Mouse (Mus musculus) intestine, embryonic 16.5 days (tissue): Measurements from ENCODE around the gene Zmat5. TPM values are rescaled to one million over a fixed set of nuclear protein-coding genes. Genes with fewer than 3 reads are reported as not detected.

Experiments
- ATAC-seq: fragments of 200-750 bp; cut with Nextera tagmentation; 2 replicates; pipeline ENCODE4 v1.8.0; 2017; ENCODE audit warnings: moderate TSS enrichment, moderate library complexity
- H3K27ac ChIP-seq: fragments of 300-500 bp; sonication (generic); 2 replicates; pipeline ENCODE4 v1.5.1; 2014; ENCODE audit warnings: mild to moderate bottlenecking, low read length
- H3K27me3 ChIP-seq: fragments of 300-500 bp; sonication (generic); replicated peaks from 2 replicates; pipeline ENCODE4 v1.6.1; 2014; ENCODE audit warnings: low read length, control low read depth, mixed read lengths; ENCODE audit not compliant: control insufficient read depth, insufficient read depth
- H3K36me3 ChIP-seq: fragments of 300-500 bp; sonication (generic); 2 replicates; pipeline ENCODE4 v1.6.1; 2014; ENCODE audit warnings: low read length, control low read depth; ENCODE audit not compliant: control insufficient read depth, insufficient read depth
- H3K4me1 ChIP-seq: fragments of 300-500 bp; sonication (generic); 2 replicates; pipeline ENCODE4 v1.6.1; 2014; ENCODE audit warnings: low read length, control low read depth, mixed read lengths; ENCODE audit not compliant: control insufficient read depth, insufficient read depth
- H3K4me2 ChIP-seq: fragments of 300-500 bp; sonication (generic); 2 replicates; pipeline ENCODE4 v1.6.1; 2014; ENCODE audit warnings: low read depth, low read length, control low read depth
- H3K4me3 ChIP-seq: fragments of 300-500 bp; sonication (generic); 2 replicates; pipeline ENCODE4 v1.5.1; 2014; ENCODE audit warnings: mild to moderate bottlenecking, low read length
- H3K9ac ChIP-seq: fragments of 300-500 bp; sonication (generic); 2 replicates; pipeline ENCODE4 v1.6.1; 2014; ENCODE audit warnings: low read depth, low read length
- H3K9me3 ChIP-seq: fragments of 300-500 bp; sonication (generic); 2 replicates; pipeline ENCODE4 v1.6.1; 2016; ENCODE audit warnings: low read length, control low read depth; ENCODE audit not compliant: control insufficient read depth
- WGBS: fragments of 180-500 bp; shearing (Covaris S2); extraction: QIAGEN DNeasy Blood & Tissue Kit; methylation state at CpG from one replicate; pipeline ENCODE4 v1.1.7; 2014; 5-methylcytosine and 5-hydroxymethylcytosine counted together
- polyA plus RNA-seq: library from polyadenylated mRNA; unstranded; fragments of >200 nt; fragmentation: Nextera tagmentation; extraction: Ambion mirVana; gene quantifications from 2 replicates; pipeline ENCODE4 v1.2.1, GENCODE M21; 2015

The Zmat5 gene
- polyA plus RNA-seq, 1 experiment from 2014 or later = 64.8 TPM

- H3K27ac ChIP-seq = no peak overlapping the region
- H3K4me1 ChIP-seq = no peaks in the 10 kb centered on the region
- ATAC-seq = no peak
- no peak overlapping the region for H3K4me2 ChIP-seq
- no peaks in the 10 kb centered on the region for H3K36me3 ChIP-seq
- peaks cover 3% of the 10 kb centered on the region; the same call in 1 of the 2 replicates for H3K9me3 ChIP-seq
- peaks cover 3% of the 10 kb centered on the region for H3K27me3 ChIP-seq
- no peak overlapping the region for H3K4me3 ChIP-seq
- H3K9ac ChIP-seq = no peak overlapping the region
- 69% methylated on average over 11 of the region's 11 CpGs for WGBS
Observed at GRCm38 (mm10) chr11:4754867-4755266, 50.4 kb downstream of the Zmat5 start.

DNA sequence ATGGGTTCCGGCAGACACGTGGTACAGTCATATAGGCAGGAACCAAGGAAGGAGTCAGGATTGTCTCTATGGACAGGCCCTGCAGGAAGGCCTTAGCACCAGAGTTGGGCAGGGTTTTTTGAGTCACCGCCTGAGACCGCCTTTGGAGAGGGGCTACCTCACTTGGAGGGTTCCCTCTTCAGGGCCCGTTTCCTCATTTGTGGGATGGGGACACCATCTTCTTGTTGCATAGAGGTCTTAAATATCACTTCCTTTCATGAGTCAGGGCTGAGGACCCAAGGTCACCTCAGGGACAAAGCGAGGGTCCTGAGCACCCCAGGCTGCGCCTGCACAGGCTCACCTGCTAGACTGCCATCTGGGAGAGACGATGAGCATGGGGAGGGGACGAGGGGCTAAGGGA is 52.0 kb downstream of the Zmat5 start:
- Histone ChIP-seq H3K4me1 (no peaks in the 10 kb centered on the region), H3K36me3 (no peaks in the 10 kb centered on the region), H3K4me2 (no peak overlapping the region), H3K4me3 (no peak overlapping the region), H3K9ac (no peak overlapping the region), H3K27me3 (peaks cover under 1% of the 10 kb centered on the region; the same call in 1 of the 2 replicates), H3K9me3 (peaks cover 3% of the 10 kb centered on the region; the same call in 1 of the 2 replicates), H3K27ac (no peak overlapping the region)
- ATAC-seq = no peak
- WGBS = 79% methylated on average over 9 of the region's 9 CpGs

- no peak for ATAC-seq
- Histone ChIP-seq H3K4me3 (no peak overlapping the region), H3K4me2 (no peak overlapping the region), H3K9me3 (peaks cover 3% of the 10 kb centered on the region; the same call in 1 of the 2 replicates), H3K36me3 (no peaks in the 10 kb centered on the region), H3K27me3 (peaks cover 6% of the 10 kb centered on the region), H3K9ac (no peak overlapping the region), H3K4me1 (no peaks in the 10 kb centered on the region), H3K27ac (no peak overlapping the region)
- 46% methylated on average over 11 of the region's 11 CpGs for WGBS
Observed at GRCm38 (mm10) chr11:4756984-4757788, 52.7 kb downstream of the Zmat5 start.

GRCm38 (mm10) chr11:4757789-4758158 is 53.3 kb downstream of the Zmat5 start:
- WGBS = 25% methylated on average over 4 of the region's 4 CpGs
- Histone ChIP-seq H3K4me1 (no peaks in the 10 kb centered on the region), H3K9ac (no peak overlapping the region), H3K36me3 (no peaks in the 10 kb centered on the region), H3K27me3 (peaks cover 6% of the 10 kb centered on the region), H3K9me3 (peaks cover 3% of the 10 kb centered on the region; the same call in 1 of the 2 replicates), H3K27ac (no peak overlapping the region), H3K4me2 (no peak overlapping the region), H3K4me3 (no peak overlapping the region)
- ATAC-seq = no peak

- WGBS = 23% methylated on average over 4 of the region's 4 CpGs
- peak; percentile 42; the same call in 1 of the 2 replicates for ATAC-seq
- no peaks in the 10 kb centered on the region for H3K9me3 ChIP-seq
- H3K4me1 ChIP-seq = no peaks in the 10 kb centered on the region
- no peak overlapping the region; the same call in 1 of the 2 replicates for H3K27ac ChIP-seq
- no peaks in the 10 kb centered on the region for H3K36me3 ChIP-seq
- peaks cover 10% of the 10 kb centered on the region for H3K27me3 ChIP-seq
- H3K4me3 ChIP-seq = no peak overlapping the region
- H3K4me2 ChIP-seq = no peak overlapping the region
- H3K9ac ChIP-seq = no peak overlapping the region
Observed at GRCm38 (mm10) chr11:4760438-4760837, 56.0 kb downstream of the Zmat5 start.

- no peaks in the 10 kb centered on the region for H3K36me3 ChIP-seq
- H3K9ac ChIP-seq = no peak overlapping the region
- H3K4me1 ChIP-seq = no peaks in the 10 kb centered on the region
- no peak for ATAC-seq
- WGBS = 18% methylated on average over 6 of the region's 6 CpGs
- H3K27ac ChIP-seq = no peak overlapping the region
- no peak overlapping the region for H3K4me3 ChIP-seq
- no peaks in the 10 kb centered on the region for H3K9me3 ChIP-seq
- H3K4me2 ChIP-seq = no peak overlapping the region
- H3K27me3 ChIP-seq = peaks cover 10% of the 10 kb centered on the region
Observed at GRCm38 (mm10) chr11:4761991-4762390, 57.5 kb downstream of the Zmat5 start.

- no peaks in the 10 kb centered on the region for H3K4me1 ChIP-seq
- H3K27me3 ChIP-seq = peaks cover 10% of the 10 kb centered on the region
- H3K9ac ChIP-seq = no peak overlapping the region
- no peak overlapping the region for H3K27ac ChIP-seq
- no peak overlapping the region for H3K4me3 ChIP-seq
- H3K36me3 ChIP-seq = no peaks in the 10 kb centered on the region
- 15% methylated on average over 2 of the region's 2 CpGs for WGBS
- no peaks in the 10 kb centered on the region for H3K9me3 ChIP-seq
- ATAC-seq = no peak
- no peak overlapping the region for H3K4me2 ChIP-seq
Observed at GRCm38 (mm10) chr11:4762511-4762910, 58.0 kb downstream of the Zmat5 start.

DNA sequence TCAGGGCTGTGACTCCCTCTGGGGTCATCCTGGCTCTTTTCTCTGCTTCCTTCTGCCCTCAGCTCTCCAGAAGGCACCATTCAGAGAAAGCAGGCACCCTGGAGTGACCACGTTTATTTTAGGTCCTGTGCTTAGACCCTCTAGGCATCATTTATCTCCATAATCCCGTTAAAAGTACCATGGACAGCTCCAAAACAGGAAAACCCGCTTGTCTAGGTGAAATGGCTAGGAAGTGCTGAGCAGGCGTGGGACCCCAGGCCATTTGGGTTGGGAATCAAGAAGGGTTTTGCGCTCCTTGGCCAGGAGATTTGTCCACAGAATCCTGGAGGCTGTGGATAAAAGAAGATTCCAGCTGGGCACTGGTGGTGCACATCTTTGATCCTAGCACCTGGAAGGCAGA is 59.2 kb downstream of the Zmat5 start:
- Histone ChIP-seq H3K36me3 (no peaks in the 10 kb centered on the region), H3K27me3 (peaks cover 10% of the 10 kb centered on the region), H3K4me2 (no peak overlapping the region), H3K4me1 (no peaks in the 10 kb centered on the region), H3K9ac (no peak overlapping the region), H3K9me3 (no peaks in the 10 kb centered on the region), H3K27ac (no peak overlapping the region), H3K4me3 (no peak overlapping the region)
- WGBS = 11% methylated on average over 5 of the region's 5 CpGs
- no peak for ATAC-seq

- Histone ChIP-seq H3K36me3 (no peaks in the 10 kb centered on the region), H3K4me1 (no peaks in the 10 kb centered on the region), H3K9me3 (no peaks in the 10 kb centered on the region), H3K9ac (no peak overlapping the region), H3K27me3 (peaks cover 10% of the 10 kb centered on the region), H3K4me2 (no peak overlapping the region), H3K27ac (no peak overlapping the region), H3K4me3 (no peak overlapping the region)
- no peak for ATAC-seq
- 39% methylated on average over 5 of the region's 5 CpGs for WGBS
Observed at GRCm38 (mm10) chr11:4764476-4764875, 60.0 kb downstream of the Zmat5 start.
